Mouse (Mus musculus): Measurements from ENCODE around the gene Clcn7. TPM values are rescaled to one million over a fixed set of nuclear protein-coding genes. Genes with fewer than 3 reads are reported as not detected.
"Not testable (repeated sequence)": the region's sequence is repeated elsewhere in the genome, so short reads cannot be mapped to it uniquely, and the experiment has no call there.

Clcn7 gene
- 10 to 100 TPM; 16.6 to 27.4 (median 20.6) TPM for polyA plus RNA-seq (2017; shearing (Covaris generic))

- ATAC-seq, result peak; percentile 98
Observed at GRCm38 (mm10) chr17:25133275-25133698, at the start of gene Clcn7. Gene Clcn7 (plus strand): TSS chr17:25133391.

DNA sequence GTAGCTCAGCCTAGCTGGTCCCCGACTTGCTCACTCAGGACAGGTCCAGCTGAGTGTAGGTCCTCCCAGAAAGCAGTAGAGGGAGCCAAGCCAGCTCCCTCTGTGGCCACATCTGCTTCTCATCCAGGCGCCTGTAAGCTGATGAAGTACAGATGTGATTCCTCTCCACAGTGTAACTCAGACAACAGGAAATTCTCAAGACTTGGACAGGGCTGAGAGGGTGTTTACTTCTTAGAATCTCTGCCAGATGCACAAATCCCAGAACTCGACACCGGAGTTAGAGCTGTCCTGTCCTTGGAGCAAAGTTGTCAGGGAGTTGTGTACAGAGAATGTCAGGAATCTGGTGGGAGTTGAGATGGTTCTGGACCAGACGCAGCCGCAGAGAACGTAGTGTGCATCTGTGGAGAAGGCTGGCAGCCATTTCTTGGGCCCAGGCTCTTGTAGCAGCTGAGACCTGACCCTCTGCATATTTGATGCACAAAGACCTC, 49.7 kb upstream of the Clcn7 start, which contains the start of gene Tmem204:
TSS of gene Tmem204 (minus strand) at position 148 of the 488 bp plus-strand sequence.
- ATAC-seq, result no peak

GRCm38 (mm10) chr17:25084835-25085385, 48.3 kb upstream of the Clcn7 start:
- no peak for ATAC-seq

DNA sequence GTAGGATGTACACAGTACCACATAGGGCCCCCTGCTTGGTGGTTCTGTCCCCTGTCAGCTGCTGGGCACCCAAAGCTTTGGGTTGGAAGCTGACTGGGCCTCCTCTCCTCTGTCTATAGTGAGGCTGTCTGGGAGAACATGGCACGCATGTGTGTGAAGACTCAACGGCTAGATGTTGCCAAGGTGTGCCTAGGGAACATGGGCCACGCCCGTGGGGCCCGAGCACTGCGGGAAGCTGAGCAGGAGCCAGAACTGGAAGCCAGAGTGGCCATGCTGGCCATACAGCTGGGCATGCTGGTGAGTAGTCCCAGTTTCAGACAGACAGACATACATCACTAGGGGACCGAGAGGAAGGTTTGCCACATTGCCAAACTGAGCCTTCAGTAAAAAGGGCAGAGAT, 46.5 kb upstream of the Clcn7 start:
- ATAC-seq, result no peak

- no peak for ATAC-seq
Observed at GRCm38 (mm10) chr17:25089158-25089557, 44.0 kb upstream of the Clcn7 start.

- ATAC-seq, result no peak
Observed at GRCm38 (mm10) chr17:25090450-25090849, 42.7 kb upstream of the Clcn7 start.

DNA sequence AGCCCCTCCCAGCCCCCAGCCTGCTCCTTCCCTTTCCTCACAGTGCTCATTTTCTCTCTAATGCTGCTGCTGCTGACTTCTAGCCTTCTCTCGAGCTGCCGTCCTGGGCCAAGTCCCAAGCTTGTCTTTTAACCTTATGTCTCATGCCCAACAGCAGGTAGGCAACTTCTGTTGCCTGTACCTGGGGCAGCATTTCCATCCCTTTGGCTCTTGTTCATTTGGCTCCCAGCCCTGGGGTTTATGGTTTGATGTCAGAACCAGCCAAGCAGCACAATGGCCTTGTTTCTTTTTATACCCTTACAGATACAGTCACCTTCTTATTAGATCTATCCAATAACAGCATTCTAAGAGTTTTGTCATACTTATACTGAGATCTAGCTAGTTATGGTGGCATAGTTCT, 37.0 kb upstream of the Clcn7 start:
- ATAC-seq, result no peak

GRCm38 (mm10) chr17:25100052-25100451, 33.1 kb upstream of the Clcn7 start:
- no peak for ATAC-seq

DNA sequence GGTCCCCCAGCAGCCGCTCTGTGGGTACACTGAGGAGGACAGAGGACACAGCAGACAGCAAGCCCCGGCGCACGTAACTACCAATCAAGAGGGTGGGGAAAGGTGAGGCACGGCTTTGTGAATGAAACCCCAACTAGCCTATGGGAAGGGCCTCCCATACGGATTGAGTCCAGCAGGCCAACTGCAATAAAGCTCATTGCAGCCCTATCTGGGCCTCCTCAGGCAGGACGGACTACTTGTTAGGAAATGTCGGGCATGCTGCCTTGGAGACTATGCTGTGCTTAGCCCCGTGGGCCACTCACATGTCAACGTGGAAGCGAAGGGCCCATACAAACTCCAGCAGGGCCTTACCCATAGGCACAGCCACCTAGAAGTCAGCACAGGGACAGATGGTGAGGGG, 31.9 kb upstream of the Clcn7 start:
- ATAC-seq, result no peak

DNA sequence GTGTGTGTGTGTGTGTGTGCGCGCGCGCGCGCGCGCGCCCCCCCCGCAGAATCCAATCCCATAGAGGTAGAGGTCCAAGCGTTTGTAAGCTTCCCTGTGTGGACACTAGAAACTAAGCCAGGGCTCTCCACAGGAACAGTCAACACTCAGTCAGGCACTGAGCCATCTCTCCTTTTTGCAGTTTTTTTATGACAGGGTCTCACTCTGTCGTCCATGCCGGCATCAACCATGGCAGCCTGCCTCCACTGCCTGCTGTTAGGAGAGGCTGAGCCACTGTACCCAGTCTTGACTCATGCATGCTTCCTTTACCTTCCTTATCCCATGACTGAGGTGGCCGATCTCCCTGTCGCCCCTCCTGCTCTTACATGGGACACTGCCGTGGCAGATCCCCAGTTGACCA, 25.4 kb upstream of the Clcn7 start:
- no peak for ATAC-seq

DNA sequence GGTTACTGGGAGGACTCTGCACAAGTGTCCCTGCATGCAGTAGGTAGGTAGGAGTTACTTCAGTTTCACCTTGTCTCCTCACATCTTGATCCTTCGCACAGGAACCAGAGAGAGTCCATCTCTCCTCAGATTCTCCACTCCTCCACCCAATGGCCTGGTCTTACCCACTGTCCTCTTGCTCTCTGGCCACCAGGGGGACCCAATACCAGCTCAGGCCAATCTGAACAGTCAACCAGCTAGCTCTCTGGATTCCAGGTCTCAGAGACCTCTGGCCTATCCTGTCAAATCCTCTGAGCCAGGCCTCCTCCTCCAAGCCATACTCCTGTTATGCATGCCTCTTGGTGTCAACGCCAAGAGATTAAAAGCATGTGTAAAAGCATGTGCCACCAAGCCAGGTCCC, 23.6 kb upstream of the Clcn7 start:
- ATAC-seq, result no peak

GRCm38 (mm10) chr17:25110590-25110989, 22.6 kb upstream of the Clcn7 start:
- ATAC-seq, result no peak

DNA sequence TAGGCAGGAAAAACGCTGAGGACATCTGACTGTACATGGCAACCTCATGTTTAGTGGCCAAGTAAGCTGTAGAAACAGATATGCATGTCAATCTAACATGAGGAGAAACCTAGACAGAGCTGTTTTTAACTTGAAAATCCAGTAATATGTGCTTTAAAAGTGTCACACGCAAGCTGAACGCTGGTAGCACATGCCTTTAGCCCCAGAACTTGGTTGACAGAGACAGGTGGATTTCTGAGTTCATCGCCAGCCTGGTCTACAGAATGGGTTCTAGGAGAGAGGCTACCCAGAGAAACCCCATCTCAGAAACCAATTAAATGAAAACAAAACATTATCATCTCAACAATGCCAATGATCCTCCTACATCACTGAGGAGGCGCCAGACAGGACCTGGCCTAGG, 22.0 kb upstream of the Clcn7 start:
- no peak for ATAC-seq

GRCm38 (mm10) chr17:25111739-25112422, 21.3 kb upstream of the Clcn7 start:
- ATAC-seq, result no peak

GRCm38 (mm10) chr17:25112423-25112810, 20.8 kb upstream of the Clcn7 start:
- no peak for ATAC-seq

- ATAC-seq, result peak; percentile 48
Observed at GRCm38 (mm10) chr17:25114908-25115645, 18.1 kb upstream of the Clcn7 start.

DNA sequence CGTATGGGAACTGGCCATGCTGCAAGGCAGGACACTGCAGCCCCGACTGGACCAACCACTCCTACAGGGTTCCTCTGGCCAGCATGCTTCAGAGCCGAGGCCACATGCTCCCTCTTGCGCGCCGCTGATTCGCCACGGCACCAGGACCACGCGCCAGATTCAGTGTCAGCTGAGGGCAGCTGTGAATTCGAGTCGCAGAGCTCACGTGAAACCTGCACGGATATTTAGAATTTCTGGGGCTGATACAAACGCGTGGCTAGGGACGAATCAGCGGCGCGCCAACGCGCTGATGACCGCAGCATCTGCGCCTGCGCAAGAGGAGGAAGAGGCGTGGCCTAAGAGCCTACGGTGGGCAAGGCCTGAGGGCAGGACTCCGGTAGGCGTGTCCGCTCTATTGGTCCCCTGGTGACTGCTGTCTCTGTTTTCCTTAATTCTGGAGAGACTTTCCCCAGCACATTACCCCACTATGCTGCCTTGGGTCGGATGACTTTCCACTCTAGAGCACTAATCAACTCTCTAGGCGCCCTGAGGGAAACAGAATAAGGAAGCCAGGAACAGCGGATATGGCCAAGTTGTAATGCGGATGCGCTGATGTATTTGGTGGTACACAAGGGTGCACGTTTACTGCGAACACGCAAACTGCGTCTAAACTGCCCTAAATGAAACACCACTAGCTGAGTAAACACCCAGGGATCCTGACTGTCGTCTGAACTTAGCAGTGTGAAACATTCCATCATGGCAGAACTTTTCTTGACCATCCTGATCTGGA, 17.3 kb upstream of the Clcn7 start, which contains the start of gene Telo2:
TSS of gene Telo2 (minus strand) at position 304 of the 769 bp plus-strand sequence.
- ATAC-seq, result peak; percentile 86

DNA sequence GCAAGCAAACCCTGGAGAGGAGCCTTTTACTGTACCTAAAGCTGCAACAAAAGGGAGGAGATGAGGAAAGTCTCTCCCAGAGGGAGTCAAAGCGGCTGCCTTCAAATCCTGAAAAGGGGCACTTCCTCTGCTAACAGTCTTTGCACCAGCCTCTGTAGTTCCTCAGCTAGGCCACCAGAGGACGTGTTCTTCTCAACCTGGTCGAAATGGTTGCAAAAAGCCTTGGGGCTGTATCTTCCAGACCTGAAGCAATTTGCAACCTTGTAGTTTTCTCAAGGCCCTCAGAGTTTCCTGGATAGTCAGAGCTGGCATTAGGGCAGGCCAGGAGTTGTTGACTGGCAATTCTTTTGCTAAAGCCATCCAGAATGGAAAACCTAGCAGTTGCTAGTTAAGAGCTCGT, 15.9 kb upstream of the Clcn7 start:
- ATAC-seq, result no peak

GRCm38 (mm10) chr17:25120406-25120805, 12.8 kb upstream of the Clcn7 start, which contains the start of gene Ptx4:
Gene Ptx4 (plus strand): TSS chr17:25120760.
- ATAC-seq, result no peak

GRCm38 (mm10) chr17:25123979-25124378, 9.2 kb upstream of the Clcn7 start:
- peak; percentile 32 for ATAC-seq

DNA sequence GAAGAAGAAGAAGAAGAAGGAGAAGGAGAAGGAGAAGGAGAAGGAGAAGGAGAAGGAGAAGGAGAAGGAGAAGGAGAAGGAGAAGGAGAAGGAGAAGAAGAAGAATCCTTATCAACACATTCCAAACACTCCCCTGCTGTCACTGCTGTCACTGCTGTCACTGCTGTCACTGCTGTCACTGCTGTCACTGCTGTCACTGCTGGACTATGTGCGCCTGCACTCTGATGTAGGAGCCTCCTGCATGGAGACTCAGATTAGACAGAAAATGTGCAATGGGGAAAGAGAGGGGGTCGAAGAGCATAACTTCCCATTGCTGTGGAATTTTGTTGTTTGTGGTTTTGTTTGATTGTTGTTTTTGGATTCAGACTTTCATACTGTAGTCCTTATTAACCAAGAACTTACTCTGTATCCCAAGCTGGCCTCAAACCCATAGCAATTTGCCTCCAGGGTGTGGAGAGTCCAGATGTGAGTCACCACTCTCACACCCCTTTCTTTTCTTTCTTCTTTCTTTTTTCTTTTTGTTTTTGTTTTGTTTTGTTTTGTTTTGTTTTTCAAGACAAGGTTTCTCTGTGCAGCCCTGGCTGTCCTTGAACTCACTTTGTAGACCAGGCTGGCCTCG, 7.6 kb upstream of the Clcn7 start:
- ATAC-seq, result not testable (repeated sequence)

GRCm38 (mm10) chr17:25127079-25127478, 6.1 kb upstream of the Clcn7 start:
- ATAC-seq, result no peak
